Mouse (Mus musculus): Measurements from ENCODE around the gene Zscan2.

Zscan2 gene

DNA sequence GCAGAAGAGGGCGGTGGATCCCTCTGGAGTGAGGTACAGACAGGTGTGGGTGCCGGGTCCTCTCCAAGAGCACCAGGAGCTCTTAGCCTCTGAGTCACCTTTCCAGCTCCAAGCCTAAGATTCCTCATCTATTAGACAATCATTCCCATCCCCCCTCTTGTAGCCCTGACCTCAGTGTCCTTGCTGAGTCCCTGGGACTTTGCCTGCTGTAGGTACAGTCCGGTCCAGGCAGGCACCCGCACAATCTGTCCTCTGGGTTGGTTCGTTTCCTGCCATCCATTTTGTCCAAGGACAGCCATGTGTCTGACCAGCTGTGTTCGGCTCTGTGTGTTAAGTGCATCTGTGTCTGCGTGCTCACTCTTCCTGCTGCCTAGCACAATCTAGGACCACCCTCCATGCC is 27.9 kb downstream of the Zscan2 start:
- peak; percentile 54 to 57 for DNase-seq

DNA sequence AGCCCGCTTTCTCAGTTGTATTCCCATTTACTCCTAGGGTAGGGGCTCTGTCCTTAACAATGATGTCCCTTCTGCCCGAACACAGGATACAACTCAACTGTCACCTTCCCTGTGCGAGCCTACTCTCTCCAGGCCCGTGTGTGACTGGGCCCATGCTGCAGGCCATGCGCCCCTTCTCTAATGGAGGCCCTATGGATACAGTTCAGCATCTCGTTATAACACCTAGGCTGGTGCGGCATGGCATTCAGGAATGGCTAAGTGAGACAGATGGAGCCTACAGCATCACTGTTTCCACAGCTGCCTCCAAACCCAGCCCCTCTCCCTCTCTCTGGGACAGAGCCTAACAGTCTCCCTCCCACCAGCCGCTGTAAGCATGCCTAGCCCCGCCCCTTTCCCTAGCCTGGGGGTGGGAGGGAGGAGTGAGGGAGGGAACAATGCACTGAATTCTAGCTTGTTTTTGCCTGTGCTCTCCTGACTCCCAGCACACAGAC is 28.3 kb downstream of the Zscan2 start:
- peak; percentile 65 to 75 for DNase-seq

DNA sequence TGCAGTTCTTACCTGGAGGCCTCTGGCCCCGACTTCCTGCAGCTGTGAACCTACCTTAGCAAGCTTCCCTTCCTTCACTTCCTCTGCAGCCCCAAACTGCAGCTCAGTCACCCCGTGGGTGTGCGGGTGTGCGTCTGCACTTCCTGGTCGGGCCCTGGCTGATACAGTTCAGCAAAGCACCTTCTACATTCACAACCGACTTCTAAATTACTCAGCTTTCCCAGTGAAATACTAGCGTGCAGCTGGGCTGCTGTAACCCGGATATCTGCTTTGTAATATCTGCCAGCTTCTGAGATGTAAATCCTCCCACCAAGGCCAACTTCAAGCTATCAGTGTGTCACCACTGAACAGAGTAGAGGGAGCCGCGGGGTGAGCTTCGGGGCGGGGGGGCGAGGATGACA is 29.1 kb downstream of the Zscan2 start:
- no peak for DNase-seq

DNA sequence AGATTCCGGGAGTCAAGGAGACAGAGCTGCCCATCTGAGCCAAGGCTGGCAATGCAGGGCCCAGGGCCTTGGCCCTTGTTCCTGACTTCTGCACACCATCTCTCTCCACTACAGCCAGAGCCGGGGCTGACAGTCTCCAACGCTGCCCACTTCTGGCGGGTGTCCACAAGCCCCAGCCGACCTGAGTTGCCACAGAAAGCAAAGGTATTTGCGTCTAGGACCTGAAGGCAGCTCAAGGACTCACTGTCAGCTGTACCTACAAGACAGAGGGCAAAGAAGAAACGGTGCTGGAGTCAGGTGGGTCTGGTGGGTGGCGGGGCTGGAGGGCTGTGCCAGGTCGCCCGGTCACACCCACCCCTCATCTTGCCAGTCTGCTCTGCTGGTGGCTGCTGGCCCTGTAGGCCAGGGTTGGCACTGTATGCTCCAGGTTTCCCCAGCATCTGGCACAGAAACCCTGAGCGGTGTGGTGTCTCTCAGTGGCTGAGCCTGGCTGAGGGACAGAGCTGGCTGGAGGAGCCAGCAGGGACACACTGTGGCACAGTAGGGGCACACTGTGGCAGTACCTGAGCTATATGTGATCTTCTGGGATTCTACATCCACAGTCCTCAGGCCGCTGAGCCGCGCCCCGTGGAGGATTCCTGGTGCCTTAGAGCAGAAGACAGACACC is 32.5 kb downstream of the Zscan2 start:
- DNase-seq = peak; percentile 81 to 86

DNA sequence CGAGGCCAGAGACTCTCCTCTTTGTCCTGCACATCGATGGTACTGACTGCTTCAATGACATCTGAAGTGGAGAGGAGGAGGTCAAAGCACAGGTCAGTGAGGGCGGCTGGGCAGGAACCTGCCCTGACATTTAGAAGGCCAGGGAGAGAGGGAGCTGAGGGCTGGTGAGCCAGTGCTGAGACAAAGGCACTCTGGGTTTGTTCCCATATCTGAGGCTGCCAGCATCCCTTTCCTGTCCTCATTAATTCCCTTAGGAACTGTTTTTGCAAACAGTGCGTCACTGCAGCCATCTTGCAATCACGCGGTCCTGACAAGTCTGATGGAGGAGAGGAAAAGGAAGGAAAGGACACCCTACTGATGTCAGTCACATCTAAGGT is 33.0 kb downstream of the Zscan2 start:
- peak; percentile 54 to 64 for DNase-seq

DNA sequence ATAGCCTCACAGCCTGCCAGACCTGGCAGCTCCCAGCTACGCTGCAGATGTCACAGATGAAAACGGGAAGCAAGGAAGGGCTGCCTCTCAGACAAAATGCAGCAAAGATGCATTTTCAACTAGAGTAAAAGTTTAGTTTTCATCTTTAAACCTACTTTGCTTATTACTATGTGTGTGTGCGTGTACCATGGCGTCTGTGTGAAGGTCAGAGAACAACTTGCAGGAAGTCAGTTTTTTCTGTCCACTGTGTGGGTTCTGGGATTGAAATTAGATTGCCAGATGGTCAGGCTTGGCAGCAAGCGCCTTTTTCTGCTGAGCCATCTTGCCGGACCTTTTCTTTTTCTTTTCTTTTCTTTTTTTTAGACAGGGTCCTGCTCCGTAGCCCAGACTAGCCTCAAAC is 33.5 kb downstream of the Zscan2 start:
- DNase-seq = peak; percentile 69 to 77

DNA sequence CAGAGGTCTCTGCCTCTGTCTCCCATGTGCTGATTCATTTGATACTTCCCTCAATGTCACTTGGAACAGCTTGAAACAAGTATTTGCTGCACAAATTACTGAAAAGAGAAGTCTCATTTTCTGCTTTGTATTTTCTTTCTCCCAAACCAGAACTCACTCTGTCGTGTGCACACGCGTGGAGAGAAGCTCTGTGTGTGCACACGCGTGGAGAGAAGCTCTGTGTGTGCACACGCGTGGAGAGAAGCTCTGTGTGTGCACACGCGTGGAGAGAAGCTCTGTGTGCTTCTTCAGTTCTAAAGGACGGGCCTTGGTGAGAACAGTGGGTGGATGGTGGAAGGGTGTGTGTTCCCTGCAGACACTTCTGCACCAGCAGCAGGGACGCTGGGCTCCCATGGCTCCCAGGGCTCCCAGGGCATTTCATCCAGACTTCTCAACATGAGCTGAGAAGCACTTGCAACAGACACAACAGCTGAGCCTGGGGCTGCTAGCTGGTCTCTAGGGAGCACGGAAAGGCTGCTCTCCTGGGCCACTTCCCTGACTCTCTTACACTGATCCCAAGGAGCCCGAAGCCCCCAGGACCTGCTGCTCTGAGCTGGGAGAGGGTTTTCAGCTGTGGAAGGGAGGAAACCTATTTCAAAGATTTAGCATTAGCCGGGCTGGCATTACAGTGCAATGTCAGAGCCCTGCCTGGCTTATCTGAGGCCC is 34.2 kb downstream of the Zscan2 start:
- DNase-seq = no peak

DNA sequence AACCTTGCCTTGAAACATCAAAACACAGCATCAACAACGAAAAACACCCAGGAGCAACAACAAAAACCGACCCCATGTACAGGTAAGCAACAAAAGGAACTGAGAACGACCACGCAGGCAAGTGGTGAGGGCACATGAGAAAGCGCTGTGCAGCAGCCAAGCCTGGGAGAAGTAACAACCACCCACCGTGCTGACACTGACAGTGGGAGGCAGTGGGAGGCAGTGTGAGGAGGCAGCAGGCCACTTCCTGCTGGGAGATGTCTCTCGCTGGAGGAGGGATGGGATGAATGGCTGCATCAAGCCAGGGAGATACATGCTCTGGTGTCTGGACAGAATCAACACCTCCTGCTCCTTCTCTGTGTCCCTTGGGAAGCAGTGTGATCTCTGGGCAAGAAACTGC is 36.4 kb downstream of the Zscan2 start:
- DNase-seq = no peak

DNA sequence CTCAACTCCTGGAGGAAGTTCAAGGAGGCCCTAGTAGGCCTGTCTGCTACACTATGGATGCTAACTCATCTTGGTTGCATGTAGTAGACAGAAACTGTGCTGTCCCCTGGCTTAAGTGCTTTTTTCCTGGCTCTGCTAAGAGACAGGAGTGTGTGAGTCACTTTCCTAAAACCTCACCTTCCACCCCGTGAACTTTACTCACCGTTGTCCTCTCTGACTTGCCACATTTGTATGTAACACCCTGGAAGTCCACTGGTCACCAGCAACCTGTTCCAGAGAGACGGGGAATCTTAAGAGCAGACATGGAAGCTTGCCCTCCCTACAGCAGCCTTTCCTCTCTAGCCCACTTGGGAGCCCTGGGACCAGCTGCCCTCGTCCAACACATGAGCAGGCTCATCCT is 37.0 kb downstream of the Zscan2 start:
- no peak for DNase-seq

DNA sequence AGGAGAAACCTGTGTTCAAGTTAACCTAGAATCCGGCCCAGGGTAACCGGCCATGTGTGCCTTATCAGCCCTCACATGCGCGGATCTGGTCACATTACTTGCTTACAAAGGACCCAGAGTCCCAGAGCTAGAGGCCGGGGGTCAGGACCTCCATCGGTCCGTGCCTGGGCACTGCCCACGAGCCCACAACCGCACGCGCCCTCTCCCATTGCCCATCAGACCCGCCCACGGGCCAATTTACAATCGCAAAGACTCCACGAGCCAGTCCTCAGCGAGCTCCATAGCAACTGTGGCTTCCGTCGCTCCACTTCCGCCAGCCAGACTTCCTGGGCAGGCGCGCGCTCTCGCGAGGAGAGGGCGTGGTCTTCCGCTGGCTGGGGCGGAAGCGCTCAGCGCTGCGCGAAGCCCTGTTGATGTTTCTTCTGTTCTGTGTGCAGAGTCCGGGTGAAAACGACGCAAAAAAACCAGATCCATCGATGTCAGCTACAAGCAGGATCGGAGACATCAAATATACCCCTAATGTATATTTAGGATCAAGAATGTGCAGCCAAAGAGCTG is 40.3 kb downstream of the Zscan2 start, which contains the start of gene Wdr73:
TSS of gene Wdr73 (minus strand) at position 326 of the 558 bp plus-strand sequence.
- peak; percentile 91 to 94 for DNase-seq

DNA sequence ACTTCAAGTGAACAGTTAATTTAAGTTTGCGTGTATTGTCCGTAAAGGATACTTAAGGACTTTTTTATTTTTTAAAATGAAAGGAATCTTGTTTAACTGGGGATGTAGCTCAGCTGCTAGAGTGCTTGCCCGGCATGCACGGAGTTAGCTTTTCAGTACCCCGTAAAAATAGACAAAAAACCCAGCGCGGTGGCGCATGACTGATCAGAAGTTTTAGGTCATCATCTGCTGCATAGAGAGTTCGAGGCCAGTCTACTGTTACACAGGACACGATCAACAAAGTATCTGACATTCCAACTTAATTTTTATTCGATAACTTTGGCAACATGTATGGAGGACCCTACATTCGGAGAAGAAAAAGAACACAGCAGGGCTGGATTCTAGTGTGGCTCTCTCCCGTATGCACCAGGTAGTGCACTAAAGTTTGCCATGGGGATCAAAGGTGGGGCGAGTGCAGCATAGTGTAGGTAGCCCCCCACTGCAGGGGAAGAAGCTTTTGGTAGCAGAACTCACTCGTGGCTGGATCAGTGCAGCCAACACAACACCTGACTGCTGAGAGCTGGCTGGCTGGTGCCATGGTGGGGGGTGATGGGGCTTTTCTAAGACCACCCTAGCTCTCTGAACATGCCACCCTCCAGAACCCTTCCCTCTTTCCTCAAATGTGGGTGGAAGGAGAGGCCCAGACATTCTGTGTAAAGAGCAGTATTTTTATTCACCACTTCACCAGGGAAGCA is 41.0 kb downstream of the Zscan2 start:
- DNase-seq = peak in 1 of 2 experiments; percentile 39

DNA sequence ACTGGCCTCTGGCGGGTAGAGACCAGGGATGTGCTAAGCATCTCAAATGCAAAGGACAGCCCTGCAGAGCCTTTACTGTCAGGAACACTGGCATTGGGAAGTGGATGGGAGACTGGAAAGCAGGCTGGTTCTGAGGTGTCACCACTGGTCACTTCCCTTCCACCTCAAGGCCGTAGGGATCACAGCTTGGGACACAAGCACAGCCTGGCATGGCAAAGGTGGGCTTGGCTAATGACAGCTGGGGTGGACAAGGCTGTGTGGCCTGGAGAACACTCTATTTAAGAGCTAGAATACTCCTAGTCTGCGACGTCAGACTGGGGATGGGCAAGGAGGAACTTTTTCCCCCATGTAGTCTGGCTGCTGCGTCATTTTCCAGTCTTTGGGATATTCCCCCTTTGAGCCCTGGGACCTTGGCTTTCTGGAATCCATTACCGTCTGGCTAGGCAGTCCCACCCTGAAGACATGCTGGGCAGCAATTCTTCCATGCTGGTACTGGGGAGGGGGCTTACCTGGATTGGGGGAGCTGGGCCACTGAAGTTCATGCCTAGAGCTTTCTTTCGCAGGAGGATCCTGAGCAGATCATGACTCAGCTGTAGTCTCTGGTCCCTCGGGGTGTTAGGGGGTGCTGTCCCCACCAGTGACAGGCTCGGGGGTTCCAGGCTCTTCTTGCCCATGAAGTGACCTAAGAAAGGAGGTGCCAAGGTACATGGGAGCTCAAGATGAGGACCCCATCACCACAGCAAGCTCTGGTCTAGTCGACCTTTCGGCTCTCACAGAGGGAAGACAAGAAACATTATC is 43.1 kb downstream of the Zscan2 start:
- DNase-seq = no peak

DNA sequence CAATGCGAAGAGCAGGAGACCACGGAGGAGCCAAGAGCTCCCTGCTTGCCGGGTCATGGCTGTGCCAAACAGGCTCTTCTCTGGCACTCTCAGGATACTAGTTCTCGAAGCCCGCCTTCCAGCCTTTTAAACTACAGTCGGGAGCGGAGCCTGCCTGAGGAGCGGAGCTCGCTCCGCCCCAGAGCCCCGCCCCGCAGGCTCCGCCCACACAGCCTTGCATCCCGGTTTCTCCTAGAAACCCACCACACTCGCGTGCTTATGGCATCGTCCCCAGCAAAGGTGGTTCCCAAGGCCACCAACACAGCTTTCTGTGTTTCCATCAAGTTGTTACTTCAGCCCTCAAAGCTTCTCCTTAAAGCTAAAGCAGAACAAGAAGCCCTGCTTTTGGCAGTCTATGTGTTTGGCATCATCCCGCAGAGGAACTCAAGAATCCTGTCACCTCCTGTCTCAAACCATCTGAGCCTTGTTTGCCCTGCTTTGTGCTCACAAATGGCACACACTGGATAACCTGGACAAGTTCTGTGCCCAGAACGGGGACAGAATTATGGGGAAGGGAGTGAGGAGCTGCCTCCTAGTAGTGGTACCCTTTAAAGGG is 44.3 kb downstream of the Zscan2 start, which contains the start of gene Nmb:
TSS of gene Nmb (minus strand) at position 156 of the 595 bp plus-strand sequence.
- DNase-seq = peak; percentile 82 to 87

DNA sequence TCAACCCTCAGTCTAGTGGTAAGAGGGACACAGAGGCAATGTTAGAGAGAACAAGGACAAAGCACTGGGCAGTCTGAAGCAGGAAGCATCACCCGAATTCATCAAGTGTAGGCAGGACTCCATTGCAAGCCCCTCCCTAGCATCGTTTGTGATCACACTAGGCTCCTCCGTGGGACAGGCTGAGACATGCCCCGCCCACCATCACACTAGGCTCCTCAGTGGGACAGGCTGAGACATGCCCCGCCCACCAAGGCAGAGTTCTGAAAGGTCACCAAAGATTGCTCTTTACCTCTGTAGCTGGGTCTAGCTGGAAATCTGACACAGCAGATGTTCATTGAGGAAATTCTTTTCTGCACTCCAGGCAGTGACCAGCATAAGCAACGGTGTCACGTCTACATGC is 50.3 kb downstream of the Zscan2 start:
- DNase-seq = no peak

DNA sequence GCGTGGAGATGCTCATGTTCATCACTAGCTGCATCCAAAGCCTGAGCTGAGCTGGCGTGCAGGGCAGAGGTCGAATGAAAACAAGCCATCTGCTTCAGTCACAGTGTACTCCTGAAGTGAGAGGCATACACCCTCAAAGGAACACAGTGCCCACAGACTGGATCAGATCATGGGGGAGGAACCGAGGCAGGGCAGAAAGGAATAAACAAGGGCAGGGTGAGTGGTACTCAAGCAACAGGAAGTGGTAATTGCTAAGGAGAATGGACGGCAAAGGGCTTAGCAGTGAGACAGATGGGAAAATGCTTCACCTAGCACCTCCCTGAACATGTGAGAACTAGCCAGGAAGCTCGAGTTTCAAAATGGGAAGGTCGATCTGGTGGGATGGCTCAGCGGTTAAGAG is 51.8 kb downstream of the Zscan2 start:
- no peak for DNase-seq

DNA sequence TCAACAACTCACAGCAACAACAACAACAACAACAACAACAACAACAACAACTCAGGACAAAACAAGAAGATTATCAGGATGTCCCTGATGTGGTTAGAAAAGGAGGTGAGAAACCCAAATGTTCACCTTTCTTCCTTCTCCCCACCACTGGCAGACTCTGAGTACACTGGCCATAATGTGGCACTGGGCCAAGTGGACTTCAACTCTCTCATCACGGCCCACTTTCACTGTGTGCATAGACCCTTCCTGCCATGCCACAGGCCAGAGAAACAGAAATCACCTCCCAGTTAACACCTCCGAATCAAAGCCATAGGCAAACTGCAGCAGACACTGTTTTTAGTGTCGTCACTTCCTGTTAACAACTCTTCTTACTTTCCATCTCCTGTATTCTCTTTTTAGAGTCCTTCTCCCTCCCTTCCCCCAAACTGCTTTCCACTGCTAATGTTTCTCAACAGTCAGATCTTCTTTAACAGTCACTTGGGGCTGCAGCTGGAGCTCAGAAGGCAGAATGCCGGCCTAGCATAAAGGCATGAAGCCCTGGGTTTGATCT is 57.3 kb downstream of the Zscan2 start:
- DNase-seq = peak in 1 of 2 experiments; percentile 11

DNA sequence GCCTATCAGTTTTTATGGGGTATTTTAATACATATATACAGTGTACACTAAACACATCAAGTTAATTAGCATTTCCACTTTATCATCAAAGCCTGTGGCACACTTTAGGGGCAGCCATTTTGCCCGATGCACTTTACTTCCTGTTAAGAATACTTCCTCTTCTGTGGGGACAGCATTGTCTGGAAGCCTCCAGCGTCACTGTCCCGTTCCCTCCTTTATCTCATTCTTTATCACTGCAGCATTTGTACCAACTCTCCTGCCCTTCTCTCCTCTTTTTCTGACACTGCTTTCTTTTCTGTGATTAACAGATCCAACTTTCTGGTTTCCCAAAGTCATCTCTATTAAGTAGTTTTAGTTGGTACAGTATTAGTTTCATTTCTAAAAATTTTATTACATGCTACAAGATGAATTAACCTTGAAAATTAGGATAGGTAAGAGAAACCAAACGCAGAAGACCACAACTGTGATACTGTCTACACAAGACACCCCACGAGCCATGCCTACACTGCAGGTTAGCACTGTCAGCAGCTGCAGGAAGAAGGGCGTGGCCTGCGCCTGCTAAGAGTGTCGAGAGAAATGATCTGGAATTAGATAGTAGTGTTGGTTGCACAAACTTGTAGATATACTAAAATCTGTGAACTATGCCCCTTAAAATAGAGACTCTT is 58.4 kb downstream of the Zscan2 start:
- no peak for DNase-seq

DNA sequence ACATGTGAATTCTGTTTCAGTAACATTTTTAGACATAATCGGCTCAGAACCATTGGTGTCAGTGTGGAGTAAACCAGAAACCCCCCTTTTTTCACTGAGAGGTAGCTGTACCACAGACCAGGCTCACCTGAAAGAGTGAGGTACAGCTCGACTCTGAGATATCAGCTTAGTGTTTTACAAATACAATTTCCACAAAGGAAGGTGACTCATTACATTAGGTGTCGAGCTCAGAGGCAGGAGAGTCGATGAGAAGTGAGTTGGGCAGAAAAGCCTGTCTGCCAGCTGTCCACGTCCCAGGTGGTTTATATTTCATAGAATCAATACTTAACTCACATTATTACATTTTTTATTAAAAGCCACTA is 58.9 kb downstream of the Zscan2 start:
- DNase-seq = no peak

DNA sequence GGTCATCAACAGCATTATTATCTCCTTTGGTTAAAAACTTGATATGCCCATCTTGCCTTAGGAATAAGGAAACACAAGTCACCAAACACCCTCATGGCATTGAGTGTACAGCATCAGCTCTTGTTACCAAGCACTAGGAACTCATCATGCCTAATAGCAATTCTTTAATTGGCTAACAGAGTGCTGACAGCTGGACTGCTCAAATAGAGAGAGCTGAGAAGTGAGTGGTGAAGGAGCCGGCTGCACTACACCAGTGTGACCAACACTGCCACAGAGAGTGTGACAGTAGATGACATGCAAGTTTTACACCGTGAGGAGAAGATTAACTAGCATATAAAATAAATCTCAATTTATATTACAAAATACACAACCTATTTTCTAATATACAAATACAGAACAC is 62.4 kb downstream of the Zscan2 start:
- no peak for DNase-seq

All from cerebellum, postnatal 10 days (tissue).